Mouse (Mus musculus) MEL (cell line): ENCODE results near the gene Chpf.

Experiments
- BHLHE40 ChIP-seq: IDR thresholded peaks from 2 replicates; pipeline ENCODE4 v1.6.1; 2012; ENCODE audit warnings: low read depth, mild to moderate bottlenecking, inconsistent platforms, low read length, improper control_type of control experiment, borderline replicate concordance
- CHD1 ChIP-seq: IDR thresholded peaks from 2 replicates; pipeline ENCODE4 v1.6.1; 2012; ENCODE audit warnings: low read depth, mild to moderate bottlenecking, inconsistent platforms, low read length, improper control_type of control experiment
- CTCF ChIP-seq, 3 experiments: IDR thresholded peaks in 2 of 3; conservative IDR thresholded peaks in 1 of 3; 2 replicates each; pipeline ENCODE4 v1.5.1; 2011 to 2012; ENCODE audit warnings: low read length in 3 of 3, low read depth in 2 of 3, mild to moderate bottlenecking in 2 of 3, improper control_type of control experiment in 1 of 3, inconsistent platforms in 1 of 3, mixed read lengths in 1 of 3, moderate library complexity in 1 of 3; ENCODE audit not compliant: control insufficient read depth in 1 of 3, insufficient read depth in 1 of 3, poor library complexity in 1 of 3, severe bottlenecking in 1 of 3
- EP300 ChIP-seq, 2 experiments: IDR thresholded peaks; 2 replicates each; pipeline ENCODE4 v1.6.1; 2011; ENCODE audit warnings: improper control_type of control experiment in 2 of 2, low read length in 2 of 2, low read depth in 1 of 2, mild to moderate bottlenecking in 1 of 2
- GATA1 ChIP-seq: IDR thresholded peaks from 2 replicates; pipeline ENCODE4 v1.6.1; 2011; ENCODE audit warnings: low read depth, low read length, improper control_type of control experiment
- HCFC1 ChIP-seq: IDR thresholded peaks from 2 replicates; pipeline ENCODE4 v1.6.1; 2012; ENCODE audit warnings: low read depth, mild to moderate bottlenecking, inconsistent platforms, low read length, improper control_type of control experiment, moderate library complexity
- MAZ ChIP-seq: IDR thresholded peaks from 2 replicates; pipeline ENCODE4 v1.6.1; 2012; ENCODE audit warnings: low read depth, mild to moderate bottlenecking, inconsistent platforms, low read length, improper control_type of control experiment
- POLR2A ChIP-seq, 2 experiments: IDR thresholded peaks; 2 replicates each; pipeline ENCODE4 v1.6.1; 2011 to 2012; ENCODE audit warnings: low read length in 2 of 2, mild to moderate bottlenecking in 2 of 2, control low read depth in 1 of 2, improper control_type of control experiment in 1 of 2, low read depth in 1 of 2, moderate library complexity in 1 of 2; ENCODE audit not compliant: control insufficient read depth in 1 of 2, insufficient read depth in 1 of 2, poor library complexity in 1 of 2
- POLR2AphosphoS2 ChIP-seq: IDR thresholded peaks from 2 replicates; pipeline ENCODE4 v1.6.1; 2011; ENCODE audit warnings: low read length, improper control_type of control experiment
- RCOR1 ChIP-seq: IDR thresholded peaks from 2 replicates; pipeline ENCODE4 v1.6.1; 2012; ENCODE audit warnings: low read depth, mild to moderate bottlenecking, inconsistent platforms, low read length, improper control_type of control experiment
- SIN3A ChIP-seq: IDR thresholded peaks from 2 replicates; pipeline ENCODE4 v1.6.1; 2012; ENCODE audit warnings: low read length, improper control_type of control experiment, inconsistent platforms
- USF1 ChIP-seq: IDR thresholded peaks from 2 replicates; pipeline ENCODE4 v1.6.1; 2014; ENCODE audit warnings: low read depth, mild to moderate bottlenecking, inconsistent platforms, low read length, improper control_type of control experiment, moderate library complexity
- ZC3H11A ChIP-seq: IDR thresholded peaks from 2 replicates; pipeline ENCODE4 v1.6.1; 2012; ENCODE audit warnings: low read depth, mild to moderate bottlenecking, inconsistent platforms, low read length, improper control_type of control experiment
- ZNF384 ChIP-seq: IDR thresholded peaks from 2 replicates; pipeline ENCODE4 v1.6.1; 2012; ENCODE audit warnings: low read depth, mild to moderate bottlenecking, inconsistent platforms, low read length, improper control_type of control experiment

- TF ChIP-seq CTCF (IDR thresholded peaks at IDR 0.05 in 2 of 3, conservative IDR thresholded peaks at IDR 0.05 in 1 of 3; ENCODE audit: control insufficient read depth in 1 of 3, insufficient read depth in 1 of 3, low read depth in 2 of 3, low read length in 3 of 3, poor library complexity in 1 of 3, severe bottlenecking in 1 of 3): no peak
- TF ChIP-seq POLR2AphosphoS2: no peak
- no peak for TF ChIP-seq POLR2A (IDR thresholded peaks at IDR 0.05; ENCODE audit: control insufficient read depth in 1 of 2, insufficient read depth in 1 of 2, low read depth in 1 of 2, low read length in 2 of 2, poor library complexity in 1 of 2)
- TF ChIP-seq EP300 (IDR thresholded peaks at IDR 0.05; ENCODE audit: low read depth in 1 of 2, low read length in 2 of 2): no peak
- no peak for TF ChIP-seq RCOR1
- TF ChIP-seq GATA1: no peak
- no peak for TF ChIP-seq SIN3A
- no peak for TF ChIP-seq ZC3H11A
- no peak for TF ChIP-seq USF1
- TF ChIP-seq BHLHE40: no peak
- TF ChIP-seq HCFC1: no peak
- TF ChIP-seq CHD1: no peak
- TF ChIP-seq MAZ: no peak
- no peak for TF ChIP-seq ZNF384
These were observed 1.6 kb upstream of the Chpf start for GRCm38 (mm10) chr1:75480735-75481134.
